Mouse (Mus musculus) bone marrow macrophage, adult 2 months (primary cell): ENCODE measurements around the gene Hist1h4a.

Experiments
- CTCF ChIP-seq: IDR thresholded peaks from 2 replicates; pipeline ENCODE4 v1.5.1; 2012; ENCODE audit warnings: low read depth, mild to moderate bottlenecking, low read length, moderate library complexity
- POLR2A ChIP-seq: IDR thresholded peaks from 2 replicates; pipeline ENCODE4 v1.6.1; 2012; ENCODE audit warnings: mild to moderate bottlenecking, low read depth, low read length, borderline replicate concordance

DNA sequence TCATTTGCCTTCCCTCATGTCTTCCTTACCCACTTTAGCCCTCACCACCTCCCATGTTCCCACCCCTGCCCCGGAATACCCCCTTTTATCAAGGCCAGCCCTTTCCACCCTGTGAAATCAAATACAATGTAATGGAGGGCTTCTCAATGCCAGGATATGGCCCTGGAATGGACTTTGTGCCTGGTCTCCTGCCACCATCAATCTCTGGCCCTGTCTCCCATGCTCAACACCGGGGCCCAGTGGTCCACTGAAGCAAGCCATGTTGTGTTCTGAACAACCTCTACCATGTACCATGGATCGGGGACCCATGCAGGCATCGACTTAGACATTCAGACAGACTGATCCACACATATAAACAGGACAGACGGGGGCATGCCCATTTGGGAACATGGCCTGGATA is 31.3 kb downstream of the Hist1h4a start:
- no peak for TF ChIP-seq CTCF
- no peak for TF ChIP-seq POLR2A
